In genomic region chr4:43703439-43703838, GRCm38 (mm10) we compare ENCODE assay signal across 1 mouse cellular context.
TF ChIP-seq lines count a peak whose summit lies in the region.

No protein-coding gene starts in this region.

TF ChIP-seq in MEL, 35 proteins besides CTCF, POLR2A, EP300 and RAD21:
- TF ChIP-seq UBTF (IDR thresholded peaks at IDR 0.05; ENCODE audit: borderline replicate concordance, insufficient read depth, low read depth, low read length) (no peak), MYC (IDR thresholded peaks at IDR 0.05; ENCODE audit: low read depth, low read length) (no peak), USF2 (IDR thresholded peaks at IDR 0.05; ENCODE audit: borderline replicate concordance in 1 of 2, insufficient read depth in 1 of 2, low read depth in 1 of 2, low read length in 2 of 2) (no peak), BHLHE40 (IDR thresholded peaks at IDR 0.05; ENCODE audit: borderline replicate concordance, low read depth, low read length) (no peak), HCFC1 (IDR thresholded peaks at IDR 0.05; ENCODE audit: low read depth, low read length) (no peak), POLR2AphosphoS5 (IDR thresholded peaks at IDR 0.05; ENCODE audit: borderline replicate concordance, low read depth, low read length) (no peak), MYB (IDR thresholded peaks at IDR 0.05; ENCODE audit: low read depth, low read length) (no peak), TCF12 (IDR thresholded peaks at IDR 0.05; ENCODE audit: low read depth, low read length) (no peak), SIN3A (IDR thresholded peaks at IDR 0.05; ENCODE audit: low read length) (no peak)
